In the genomic region with DNA sequence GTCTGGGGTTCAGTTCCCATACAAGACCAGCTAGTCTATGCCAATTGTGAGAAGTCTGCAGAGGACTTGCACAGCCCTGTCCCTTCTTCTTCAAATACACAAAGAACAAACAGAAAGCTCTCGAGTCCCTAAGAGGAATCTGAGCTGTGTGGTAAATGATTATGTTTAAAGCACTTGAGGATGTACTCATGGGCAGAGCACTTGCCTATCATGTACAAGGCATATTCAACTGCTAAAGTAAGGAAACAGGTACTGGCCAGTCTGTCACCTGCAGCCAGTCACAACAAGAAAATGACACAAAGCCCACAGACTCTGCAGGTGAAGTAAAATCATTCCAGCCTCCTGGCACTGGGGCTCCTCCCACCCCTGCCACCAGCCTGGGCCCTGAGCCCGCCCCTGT, we compare ENCODE assay signal across 15 mouse cellular contexts.
"Had no signal": no experiment of that assay in that cellular context is flagged by ENCODE, and none has a peak within 500 bp of the region (broad histone marks: within the 10 kb centered on the region; RNA-seq: fewer than 3 reads in every experiment).

No protein-coding gene starts in this region.

- H3K9ac ChIP-seq: neural tube, embryonic 15.5 days; stomach, embryonic 15.5 days had no signal

- H3K4me1 ChIP-seq: stomach, embryonic 15.5 days had no signal

- DNase-seq: retina, postnatal 1 day; right cerebral cortex, adult 18-20 months; right cerebral cortex, postnatal 14 days; right cerebral cortex, postnatal 25 days; right cerebral cortex, postnatal 4 days; spleen, adult 18-20 months; thymus, adult 18-20 months; thymus, adult 2 months; thymus, postnatal 14 days; thymus, postnatal 25 days; thymus, postnatal 36 days; thymus, postnatal 4 days had no signal

- H3K9me3 ChIP-seq: neural tube, embryonic 15.5 days; stomach, embryonic 15.5 days had no signal

- H3K27ac ChIP-seq: neural tube, embryonic 15.5 days; stomach, embryonic 15.5 days; stomach, postnatal 0 days had no signal

- H3K27me3 ChIP-seq: neural tube, embryonic 15.5 days; stomach, embryonic 15.5 days had no signal

- H3K4me2 ChIP-seq: neural tube, embryonic 15.5 days; stomach, embryonic 15.5 days had no signal

- H3K4me3 ChIP-seq: neural tube, embryonic 15.5 days; stomach, embryonic 15.5 days had no signal
